Mouse (Mus musculus): ENCODE data around the gene Nfatc2. TPM values are rescaled to one million over a fixed set of nuclear protein-coding genes. Genes with fewer than 3 reads are reported as not detected.

Nfatc2 gene
- total RNA-seq, 2 experiments from 2014 or later = 18.3 to 18.6 TPM

DNA sequence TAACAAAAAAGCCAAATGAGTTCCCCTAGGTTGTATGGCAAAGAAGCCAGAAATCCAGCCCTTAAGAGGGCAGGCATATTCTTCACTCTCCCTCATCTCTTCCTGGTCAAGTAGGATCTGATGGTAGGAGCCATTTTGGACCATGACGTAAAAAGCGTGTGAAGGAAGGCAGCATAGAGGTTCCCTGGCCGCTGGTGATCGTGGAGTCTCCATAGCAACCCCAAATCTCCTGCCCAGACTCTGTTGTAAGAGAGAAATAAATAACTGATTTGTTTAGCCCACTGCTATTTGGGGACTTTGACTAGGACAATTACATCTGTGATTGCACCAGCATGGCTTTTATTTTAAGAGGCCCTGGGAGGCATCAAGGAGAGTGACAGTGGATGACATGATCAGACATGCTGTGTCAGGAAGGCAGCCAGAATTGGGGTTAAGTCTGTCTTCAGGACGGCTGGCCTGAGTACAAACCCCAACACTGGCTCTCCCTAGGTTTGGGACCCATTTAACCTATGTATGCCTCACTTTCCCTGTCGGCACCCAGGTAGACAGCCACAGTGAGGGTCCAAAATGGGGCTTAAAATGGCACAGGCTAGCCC is 8.3 kb upstream of the Nfatc2 start:
- peak in 1 of 2 experiments; percentile 27 for DNase-seq (ENCODE audit: low spot score in 2 of 2)

DNA sequence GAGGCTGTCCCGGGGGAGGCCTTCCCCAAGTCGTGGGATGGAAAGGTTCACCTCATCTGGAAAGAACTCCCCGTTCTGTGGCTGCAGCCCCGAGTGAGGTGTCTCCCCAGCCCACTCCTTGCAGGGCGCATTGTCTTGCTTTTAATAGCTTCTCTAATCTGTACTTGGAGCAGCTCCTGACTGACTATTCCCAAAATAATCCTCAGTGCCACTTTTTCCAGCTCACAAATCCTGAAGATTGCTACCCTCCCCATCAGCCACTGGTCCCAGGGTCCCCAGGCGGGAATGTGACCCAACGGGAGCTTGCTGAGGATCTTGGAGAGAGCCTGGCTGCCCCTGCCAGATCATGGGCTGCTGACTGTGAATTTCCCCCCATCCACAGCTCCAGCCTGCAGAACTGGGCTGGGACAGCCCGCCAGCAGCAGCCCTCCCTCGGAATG is 6.7 kb upstream of the Nfatc2 start:
- DNase-seq (ENCODE audit: low spot score in 2 of 2) = no peak

DNA sequence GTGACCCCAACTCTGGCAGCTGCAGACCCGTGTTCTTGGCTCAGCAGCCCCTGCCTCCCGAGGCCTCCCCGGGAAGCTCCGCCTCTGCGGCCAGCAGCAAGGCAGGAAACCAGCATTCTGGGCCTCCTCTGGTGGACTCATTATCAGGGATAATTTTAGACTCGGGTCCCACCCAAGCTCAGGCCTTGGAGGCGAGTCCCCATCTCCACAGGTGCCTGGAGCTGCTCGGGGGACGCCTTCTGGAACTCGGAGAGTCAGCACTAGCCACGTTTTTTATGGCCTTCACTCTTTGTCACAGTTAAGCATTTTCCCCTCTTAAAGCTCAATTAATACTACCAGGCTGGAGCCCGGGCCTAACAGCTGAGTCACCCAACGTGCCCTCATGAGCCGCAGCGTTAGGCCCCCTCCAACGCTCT is 3.2 kb upstream of the Nfatc2 start:
- DNase-seq (ENCODE audit: low spot score in 2 of 2) = no peak

DNA sequence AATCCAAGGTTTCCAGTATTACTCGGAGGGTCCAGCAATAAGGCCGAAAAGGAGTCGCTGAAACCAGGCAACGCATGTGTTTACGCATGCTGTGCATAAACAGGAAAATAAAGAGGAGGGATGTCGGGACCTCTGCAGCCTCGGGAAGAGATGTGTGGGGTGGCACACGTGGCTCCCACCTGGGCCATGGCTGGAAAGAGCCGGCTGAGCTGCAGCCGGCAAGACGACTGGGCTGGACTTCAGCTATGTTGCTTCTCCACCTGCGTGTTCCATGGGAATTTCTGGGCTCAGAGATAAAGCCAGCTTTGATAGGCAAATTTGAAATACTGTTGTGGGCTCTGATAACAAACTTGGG is 907 bp upstream of the Nfatc2 start:
- DNase-seq (ENCODE audit: low spot score in 2 of 2) = no peak

DNA sequence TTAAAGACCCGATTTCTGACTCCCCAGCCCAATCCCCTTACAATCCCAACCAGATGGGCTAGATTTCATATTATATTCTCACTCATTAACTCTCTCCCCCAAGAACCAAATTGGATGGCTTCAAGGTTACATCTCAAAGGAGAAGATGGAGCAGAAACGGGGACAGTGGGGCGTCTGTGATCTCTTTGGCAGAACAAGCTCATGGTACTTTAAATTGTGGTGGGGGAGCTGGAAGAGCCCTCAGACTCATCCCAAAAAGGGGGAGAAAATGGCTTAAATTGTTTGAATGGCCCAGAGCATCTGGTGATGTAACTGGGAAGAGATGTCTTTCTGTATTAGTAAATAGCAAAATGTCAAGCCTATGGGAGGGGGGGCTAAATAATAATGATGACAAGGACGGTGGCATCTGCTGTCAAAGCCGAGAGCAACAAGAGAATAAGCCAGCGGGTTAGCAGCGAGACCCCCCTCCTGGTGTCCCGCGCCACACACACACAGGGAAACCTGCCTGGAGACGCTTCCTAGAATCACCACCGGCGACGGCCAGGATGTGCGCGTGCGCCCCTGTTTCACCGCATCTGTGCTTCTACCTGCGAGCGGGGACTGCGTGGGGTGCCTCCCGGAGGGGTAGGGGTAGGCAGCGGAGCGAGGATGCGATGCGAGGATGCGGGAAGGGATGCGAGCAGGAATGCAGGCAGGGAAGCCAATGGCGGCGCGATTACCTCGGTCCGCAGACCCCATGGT is 537 bp downstream of the Nfatc2 start:
- DNase-seq (ENCODE audit: low spot score in 2 of 2) = peak; percentile 19 to 57

DNA sequence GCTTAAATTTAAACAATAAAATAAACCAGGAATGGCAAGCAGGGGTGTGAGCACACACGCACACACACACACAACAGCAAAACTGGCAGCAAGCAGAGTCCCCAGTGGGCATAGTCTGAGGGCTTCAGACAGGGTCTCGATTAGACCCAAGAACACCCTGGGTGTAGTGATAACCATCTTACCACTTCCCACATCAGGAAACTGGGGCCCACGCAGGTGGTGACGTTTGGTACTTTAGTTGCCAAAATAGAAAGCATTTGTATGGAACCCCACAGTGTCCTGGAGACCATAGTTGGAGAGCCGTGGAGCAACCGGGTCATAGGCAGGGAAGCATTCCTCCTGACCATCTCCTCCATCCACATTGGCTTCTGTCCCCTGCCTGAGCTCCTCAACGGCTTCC is 5.8 kb downstream of the Nfatc2 start:
- DNase-seq (ENCODE audit: low spot score in 2 of 2) = no peak

DNA sequence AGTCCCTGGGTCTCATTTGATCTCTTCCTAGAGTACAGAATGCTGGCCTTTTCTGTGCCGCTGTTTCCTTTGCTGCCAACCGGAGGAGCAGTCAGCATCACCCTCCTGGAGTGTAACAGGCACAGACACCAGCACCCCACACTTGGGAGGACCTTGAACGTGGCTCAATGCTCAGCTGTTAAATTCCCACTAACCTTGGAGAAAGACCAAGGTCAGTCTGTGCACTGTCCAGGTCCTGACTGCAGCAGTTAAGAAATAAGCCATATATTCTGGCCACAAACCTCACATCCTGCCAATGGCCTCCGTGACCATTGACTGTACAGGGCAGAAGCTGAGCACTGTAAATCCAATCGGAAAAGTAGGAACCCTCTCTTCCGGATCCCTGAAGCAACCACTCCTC is 7.8 kb downstream of the Nfatc2 start:
- no peak for DNase-seq (ENCODE audit: low spot score in 2 of 2)

DNA sequence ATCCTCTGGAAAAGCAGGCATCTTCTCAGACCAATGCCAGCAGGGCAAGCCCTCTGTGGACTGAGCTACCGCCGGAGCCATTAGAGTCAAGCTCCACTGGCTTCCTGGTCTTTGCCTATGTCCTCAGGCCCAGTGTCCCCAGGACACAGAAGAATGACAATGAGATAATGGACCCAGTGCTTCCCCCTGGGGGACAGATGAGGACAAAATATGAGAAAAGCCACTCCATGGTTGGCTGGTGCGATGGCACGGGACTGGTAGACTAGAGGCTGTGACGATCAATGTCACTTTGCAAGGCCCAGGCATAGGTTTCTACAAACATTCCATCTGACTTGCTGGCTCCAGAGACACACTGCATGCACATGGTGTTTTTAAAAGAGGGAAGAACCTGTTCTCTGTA is 8.5 kb downstream of the Nfatc2 start:
- DNase-seq (ENCODE audit: low spot score in 2 of 2) = no peak

DNA sequence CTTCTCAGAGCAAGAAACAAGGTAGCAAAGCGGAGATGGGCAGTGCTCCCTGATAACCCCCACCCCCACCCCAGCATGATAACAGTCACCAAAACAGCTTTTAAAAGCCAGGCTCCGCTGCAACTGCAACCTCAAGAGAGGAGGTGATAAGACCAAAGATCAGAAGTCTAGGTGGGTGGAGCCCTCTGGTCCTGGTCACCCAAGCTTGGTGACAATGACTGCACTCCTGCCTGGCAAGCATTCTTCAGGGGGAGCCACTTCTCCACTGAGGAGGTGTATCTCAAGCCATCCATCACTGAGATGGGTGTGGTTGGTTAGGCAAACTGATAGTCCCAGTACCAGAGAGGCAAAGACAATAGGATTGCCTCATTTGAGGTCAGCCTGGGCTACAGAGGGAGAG is 10.4 kb downstream of the Nfatc2 start:
- no peak for DNase-seq (ENCODE audit: low spot score in 2 of 2)

DNA sequence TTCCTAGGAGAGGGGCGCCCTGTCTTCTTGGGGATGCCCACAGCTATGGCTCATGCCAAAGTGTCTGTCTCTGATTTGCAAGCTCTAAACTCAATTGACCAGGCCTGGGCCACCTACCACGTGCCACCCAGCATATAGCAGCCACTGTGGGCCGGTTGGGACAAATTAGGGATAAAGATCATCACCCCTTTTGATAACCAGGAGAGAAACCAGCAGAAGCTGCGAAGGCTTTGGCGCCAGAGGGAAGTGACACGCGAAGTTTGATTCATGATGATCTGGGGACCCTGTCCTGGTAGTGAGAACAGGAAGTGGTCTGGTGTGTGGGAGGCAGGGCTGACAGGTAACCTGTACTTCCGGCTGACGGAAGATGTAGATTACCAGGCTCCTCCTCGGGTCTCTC is 10.9 kb downstream of the Nfatc2 start:
- no peak for DNase-seq (ENCODE audit: low spot score in 2 of 2)

DNA sequence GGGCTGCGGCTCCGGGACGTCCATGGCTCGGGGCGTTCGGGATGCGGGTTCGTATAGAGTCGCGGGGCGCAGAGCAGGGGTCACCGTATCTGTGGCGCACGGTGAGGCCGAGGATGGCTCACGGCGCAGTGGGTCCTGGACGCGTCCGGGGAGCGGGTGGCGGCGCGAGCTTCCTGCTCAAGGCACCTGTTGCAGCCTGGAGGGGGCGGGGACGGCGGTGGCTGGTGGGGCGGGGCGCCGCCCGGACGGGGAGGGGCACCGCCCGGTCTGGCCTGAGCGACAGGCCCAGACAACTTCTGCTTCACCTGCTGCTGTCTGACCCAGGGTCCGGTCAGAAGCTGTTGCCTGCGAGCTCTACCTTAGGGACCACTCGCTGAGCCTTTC is 11.3 kb downstream of the Nfatc2 start:
- DNase-seq (ENCODE audit: low spot score in 2 of 2) = no peak

DNA sequence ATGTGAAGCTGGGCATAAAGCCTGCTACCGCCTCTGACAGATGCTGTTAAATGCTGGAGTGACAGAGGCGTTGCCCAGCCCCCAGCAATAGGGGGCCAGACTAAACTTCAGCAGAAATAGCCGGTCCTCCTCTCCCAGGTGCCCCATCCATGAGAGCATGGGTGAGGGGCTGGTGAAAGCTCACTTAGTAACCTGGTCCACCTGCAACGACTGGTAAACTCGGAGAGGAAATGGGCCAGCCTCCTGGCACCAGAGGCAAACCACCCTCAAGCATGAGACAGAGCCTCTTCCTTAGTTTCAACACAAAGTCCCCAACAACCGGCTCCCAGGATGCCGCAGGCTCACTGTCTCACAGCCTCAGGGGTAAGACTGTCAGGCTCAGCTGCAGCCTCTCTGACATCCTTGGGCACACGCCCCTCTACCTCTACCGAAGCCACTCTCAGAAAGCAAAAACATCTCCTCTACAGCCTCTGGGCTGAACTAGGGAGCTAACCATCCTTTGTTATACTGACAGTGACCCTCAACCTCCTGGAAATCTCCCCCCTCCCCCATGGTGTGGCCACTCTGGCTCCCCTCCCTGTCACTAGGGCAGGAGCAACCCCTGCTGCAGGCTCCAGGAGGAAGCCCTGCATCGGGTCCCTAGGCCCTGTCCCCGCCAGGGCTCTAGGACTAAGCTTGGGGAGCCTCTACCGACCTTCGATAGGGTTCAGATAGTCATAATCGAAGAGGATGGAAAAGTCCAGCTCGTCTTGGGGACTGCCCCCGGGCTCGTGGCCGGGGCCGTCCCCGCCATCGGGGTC is 11.9 kb downstream of the Nfatc2 start:
- DNase-seq (ENCODE audit: low spot score in 2 of 2) = no peak

DNA sequence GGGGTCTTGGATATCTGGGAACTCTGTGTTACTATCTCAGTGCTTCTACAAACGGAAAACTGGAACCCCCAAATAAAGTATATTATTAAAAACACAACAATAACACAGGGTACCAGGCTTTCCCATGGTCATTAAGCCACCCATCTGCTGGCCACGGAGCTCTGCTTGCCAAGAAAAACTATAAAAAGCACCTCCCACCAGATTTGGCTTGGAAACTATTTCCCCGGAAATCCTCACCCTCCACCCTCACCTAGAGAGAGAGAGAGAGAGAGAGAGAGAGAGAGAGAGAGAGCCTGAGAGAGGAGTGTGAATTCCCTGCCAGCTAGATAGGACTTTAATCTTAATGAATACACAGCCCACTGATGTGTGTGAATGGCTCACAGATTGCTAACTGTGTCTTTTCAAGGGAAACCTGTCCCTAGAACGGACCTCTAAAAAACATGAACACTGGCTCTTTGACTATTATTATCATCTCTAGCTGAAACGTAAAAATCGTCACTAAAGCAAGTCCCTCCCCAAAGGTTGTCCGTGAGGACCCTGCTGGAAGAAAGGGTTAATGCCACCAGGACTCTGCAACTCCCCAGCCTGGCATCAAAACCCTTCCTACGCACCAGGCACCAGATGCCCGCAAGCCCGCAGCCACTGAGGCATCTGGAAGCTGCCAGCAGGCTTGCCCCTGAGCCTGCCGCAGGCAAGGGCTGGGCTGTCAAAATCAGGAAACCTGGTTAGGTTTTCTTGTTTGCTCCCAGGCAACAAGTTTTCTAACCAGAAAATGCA is 12.7 kb downstream of the Nfatc2 start:
- DNase-seq (ENCODE audit: low spot score in 2 of 2) = peak; percentile 12 to 27

DNA sequence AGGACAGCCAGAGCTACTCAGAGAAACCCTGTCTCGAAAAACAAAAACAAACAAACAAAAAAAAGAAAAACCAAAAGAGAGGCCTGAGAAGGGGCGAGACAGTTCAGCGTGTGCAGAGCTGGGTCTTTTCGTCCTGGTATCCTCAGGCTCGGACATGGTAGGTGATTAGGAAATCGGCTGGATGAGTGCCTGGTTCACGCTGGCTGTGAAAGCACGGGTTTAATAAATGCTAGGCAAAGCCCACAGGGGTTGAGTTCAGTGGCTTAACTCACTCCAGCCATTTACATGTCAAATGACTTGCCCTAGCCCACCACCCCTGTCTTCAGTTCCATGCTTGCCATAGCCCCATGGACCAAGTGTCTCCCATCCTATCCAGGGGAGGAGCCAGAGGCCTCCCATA is 14.3 kb downstream of the Nfatc2 start:
- DNase-seq (ENCODE audit: low spot score in 2 of 2) = no peak

DNA sequence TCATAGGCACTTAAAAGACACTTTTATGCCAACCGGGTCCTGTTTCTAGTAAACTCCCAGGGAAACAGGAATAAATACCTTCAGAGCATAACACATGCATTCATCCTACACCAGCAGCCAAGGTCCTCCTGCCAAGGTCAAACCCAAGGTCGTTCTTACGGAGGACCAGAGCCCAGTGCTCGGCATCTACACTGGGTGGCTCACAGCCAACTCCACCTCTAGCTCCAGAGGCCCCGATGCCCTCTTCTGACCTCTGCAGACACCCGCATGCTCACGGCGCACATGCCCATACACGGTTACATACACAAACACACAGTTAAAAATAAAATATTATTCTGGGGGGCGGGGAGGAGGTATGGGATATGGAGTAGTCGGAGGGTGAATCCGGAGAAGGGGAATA is 14.9 kb downstream of the Nfatc2 start:
- no peak for DNase-seq (ENCODE audit: low spot score in 2 of 2)

DNA sequence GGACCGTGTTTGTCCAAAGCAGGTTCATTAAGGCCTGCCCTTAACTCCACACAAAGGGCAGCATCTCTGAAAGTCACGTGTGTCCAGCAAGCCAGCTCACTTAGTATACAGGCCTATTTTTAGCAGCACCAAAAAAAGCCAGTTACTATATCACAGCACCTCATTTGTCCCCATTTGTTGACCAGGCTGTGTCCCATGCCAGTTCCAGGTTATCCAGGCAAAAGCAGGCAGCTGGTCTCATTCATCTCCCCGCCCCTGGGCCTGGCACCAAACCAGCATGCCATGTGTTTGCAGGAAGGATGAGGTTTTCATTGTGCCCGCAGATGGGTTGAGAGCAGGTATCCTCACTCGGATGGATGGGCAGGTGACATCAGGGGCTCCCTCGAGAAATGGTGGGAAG is 16.6 kb downstream of the Nfatc2 start:
- no peak for DNase-seq (ENCODE audit: low spot score in 2 of 2)

DNA sequence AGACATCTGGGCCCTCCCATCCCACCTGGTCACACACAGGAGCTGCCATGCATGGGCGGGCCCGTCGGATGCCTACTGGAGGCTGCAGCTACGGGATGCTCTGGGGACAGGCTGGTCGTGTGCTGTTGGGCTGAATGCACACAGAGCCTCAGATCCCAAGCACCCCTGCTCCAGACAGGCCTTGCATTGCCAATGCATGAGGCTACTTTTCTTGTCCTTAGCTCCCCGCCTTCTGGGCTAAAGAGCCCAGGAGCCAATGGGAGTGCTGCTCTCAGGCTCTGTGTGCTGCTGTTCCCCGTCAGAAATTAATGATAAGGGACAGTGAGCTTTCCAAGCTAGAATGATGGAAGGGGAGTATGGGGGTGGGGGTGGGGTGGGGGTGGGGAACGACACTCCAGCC is 17.0 kb downstream of the Nfatc2 start:
- DNase-seq (ENCODE audit: low spot score in 2 of 2) = no peak

DNA sequence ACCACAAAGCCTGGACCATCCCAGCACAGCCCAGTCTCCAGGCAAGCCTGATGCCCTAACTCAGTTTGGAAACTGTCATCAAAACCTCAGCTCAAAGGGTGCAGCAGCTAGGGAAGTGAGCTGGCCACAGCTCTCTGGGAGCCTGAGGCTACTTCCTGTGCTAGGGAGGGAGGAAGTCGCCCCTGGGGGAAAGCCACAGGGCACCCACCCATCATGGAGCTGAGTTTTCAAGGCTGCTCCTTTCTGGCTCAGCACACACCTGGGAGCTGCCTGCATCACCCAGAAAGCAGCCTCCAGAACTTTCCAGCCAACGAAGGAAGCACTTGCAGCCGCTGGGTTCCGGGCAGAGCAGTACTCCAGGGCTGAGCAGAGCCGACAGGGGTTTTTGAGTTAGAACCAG is 18.4 kb downstream of the Nfatc2 start:
- no peak for DNase-seq (ENCODE audit: low spot score in 2 of 2)

DNA sequence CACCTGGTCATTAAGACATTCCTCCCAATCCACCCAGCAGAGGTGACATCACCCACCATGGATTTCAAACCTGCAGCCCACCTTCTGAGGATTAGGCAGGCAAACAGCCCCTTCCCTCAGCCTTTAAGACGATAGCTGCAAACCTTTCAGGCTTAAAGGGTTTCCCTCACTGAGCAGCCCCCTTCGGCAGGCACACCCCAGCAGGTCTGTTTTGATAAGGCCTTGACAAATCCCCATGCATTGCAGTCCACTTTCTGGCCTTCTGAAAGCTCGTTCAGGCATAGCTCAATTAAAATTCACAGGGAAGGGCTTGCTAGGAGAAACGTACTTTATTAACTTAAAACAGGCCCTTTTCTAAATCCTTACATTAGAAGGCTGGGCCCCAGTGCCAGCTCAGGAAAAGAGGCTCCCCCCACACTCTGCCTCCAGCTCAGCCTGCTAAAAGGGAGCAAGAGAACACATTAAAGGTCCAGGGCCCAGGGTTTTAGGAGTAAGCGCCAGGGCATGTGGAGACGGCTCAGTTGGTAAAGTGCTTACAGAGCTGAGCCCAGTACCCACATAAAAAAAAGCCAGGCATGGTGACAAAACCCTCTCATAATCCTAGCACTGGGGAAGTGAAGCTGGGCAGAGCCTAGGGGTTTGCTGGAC is 20.1 kb downstream of the Nfatc2 start:
- no peak for DNase-seq (ENCODE audit: low spot score in 2 of 2)

DNA sequence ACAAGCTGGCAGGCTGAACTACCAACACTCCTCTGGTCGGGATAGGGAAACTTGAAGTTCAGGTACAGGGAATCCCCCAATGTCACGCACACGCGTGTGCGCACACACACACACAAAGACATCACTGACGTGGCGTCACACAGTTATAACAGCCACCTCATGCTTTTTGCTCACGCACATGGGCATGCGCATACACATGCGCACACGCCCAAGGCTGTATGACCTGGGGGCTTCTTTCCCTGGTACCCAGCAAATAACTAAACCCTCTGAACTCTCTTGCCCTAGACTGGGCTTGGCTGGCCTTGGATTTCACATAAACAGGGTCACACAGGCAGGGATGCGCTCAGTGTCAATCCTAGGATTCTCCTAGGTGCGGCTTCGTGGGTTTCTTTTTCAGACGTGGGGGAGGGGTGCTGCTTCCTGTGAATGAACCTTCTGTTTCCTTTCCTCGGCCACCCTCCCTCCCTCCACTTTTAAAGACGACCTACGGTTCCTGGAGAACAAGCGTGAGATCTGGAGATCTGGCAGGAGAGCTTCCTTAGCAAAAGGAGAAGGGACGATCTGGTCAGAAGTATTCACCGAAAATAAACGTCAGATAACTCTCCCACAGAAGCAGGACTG is 21.1 kb downstream of the Nfatc2 start:
- DNase-seq (ENCODE audit: low spot score in 2 of 2) = no peak

Measured in layer of hippocampus, adult 18-20 months (tissue).